Mouse (Mus musculus) MEL-GATA-1-ER (cell line): ENCODE results near the gene Cask.

Experiments
- DNase-seq: peaks from one replicate; pipeline ENCODE4 v3.0.0-alpha.2; 2012; ENCODE audit warnings: low read depth; ENCODE audit errors: extremely low read depth

Cask gene

DNA sequence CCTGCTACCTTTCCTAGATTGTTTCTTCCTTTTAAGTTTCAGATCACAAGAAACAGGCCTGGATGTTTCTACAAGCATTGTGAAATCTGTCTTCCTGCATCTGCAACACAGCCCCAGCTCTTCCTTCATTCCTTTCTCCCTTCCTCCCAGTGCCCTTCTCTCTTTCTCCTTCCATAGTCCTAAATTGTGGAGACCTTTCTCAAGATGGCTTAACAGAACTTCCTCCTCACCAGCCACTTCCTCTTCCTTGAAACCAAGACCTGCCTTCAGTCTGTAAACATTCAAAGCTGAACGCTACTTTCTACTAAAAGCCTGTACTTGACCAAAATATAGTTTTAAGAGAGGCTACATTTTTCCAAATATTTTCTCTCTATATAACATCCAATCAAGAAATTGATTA is 214.8 kb downstream of the Cask start:
- DNase-seq: no peak

DNA sequence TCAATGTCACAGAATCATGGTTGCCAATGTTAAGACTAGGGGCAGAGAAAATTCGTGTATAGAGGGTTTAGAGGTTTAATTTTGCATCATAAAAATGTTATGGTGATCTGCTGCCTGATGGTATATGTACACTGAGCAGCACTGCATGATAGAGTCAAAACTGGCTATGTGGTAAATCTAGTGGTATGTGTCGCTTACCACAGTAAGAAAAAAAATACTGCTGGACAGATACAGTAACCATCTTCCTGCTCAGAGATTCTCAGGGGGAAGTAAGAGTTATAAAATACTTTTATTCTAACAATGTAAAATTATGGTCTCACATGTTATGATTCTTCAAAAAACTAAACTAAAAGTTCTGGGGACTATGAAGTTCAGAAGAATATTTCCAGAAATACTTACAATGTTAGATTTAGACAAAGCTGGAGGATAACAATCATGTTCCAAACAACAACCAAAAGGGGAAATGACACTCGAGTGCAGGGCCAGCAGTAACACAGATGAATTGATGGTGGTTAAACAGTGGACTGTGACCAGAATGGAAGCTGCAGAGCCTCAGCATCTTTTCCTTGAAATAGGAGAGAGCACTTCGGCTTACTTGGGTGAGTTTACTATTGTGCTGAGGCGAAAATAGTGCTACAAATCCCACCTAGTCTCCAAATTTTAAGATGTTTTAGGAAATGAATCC is 219.4 kb downstream of the Cask start, which contains the start of gene Gpr34:
Gpr34 (plus strand) TSS at position 491 of the 685 bp plus-strand sequence.
- DNase-seq: no peak

- no peak for DNase-seq
Measured at GRCm38 (mm10) chrX:13622654-13623053, 228.5 kb downstream of the Cask start.

- no peak for DNase-seq
Measured at GRCm38 (mm10) chrX:13621473-13621872, 229.7 kb downstream of the Cask start.

GRCm38 (mm10) chrX:13618476-13618875 is 232.7 kb downstream of the Cask start:
- DNase-seq: no peak

DNA sequence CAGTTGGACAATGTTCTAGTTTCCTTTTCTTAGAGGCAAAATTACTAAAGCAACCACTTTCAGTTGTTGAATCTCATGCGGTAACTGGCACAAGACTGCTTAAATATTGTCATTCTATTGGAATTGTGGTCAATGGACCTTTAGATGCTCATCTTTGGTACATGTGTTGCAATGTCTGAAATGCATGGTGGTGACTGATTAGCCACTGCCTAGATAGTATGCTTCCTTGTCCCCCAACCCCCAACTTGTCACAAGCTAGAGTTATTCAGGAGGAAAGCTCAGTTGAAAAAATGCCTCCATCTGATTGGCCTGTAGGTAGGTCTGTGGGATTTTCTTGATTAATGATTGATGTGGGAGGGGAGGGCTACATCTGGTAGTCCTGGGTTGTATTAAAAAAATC is 233.9 kb downstream of the Cask start:
- DNase-seq: no peak

DNA sequence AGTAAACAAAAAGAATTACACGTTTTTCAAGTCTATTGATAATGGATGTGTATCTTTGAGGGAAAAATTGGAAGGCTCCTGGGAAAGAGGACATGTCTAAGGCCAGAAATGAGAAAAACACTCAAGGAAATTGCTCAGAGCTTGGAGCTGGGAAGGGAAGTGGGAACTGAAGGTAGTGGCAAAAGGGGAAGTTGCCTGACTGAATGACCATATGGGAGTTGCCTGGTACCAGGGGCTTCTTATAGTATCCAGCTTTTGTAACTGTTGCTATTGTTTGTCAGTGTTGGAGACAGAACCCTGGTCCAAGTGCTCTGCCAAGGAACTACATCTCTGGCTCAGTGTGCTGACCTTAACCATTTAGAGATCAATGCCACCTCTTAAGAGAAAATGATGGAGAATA is 234.4 kb downstream of the Cask start:
- DNase-seq: peak; percentile 18

GRCm38 (mm10) chrX:13612115-13612514 is 239.1 kb downstream of the Cask start:
- DNase-seq: no peak

DNA sequence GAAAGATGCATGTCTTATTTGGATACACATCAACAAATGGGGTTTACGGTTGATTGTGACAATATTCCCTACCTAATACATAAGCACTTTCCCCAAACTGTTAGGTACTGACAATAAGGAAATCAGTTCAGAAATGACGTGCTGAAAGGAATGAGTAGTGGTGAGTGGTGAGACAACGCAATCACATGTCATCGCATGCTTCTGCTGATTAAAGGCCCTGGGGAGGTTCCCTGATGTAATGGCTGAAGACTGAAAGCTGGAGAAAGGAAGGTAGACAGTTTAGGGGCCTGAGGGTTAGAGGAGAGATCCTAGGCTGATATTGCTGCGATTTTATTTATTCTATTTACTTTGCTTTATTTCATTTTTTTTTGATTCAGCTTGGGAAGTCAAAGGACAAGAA is 240.1 kb downstream of the Cask start:
- no peak for DNase-seq

GRCm38 (mm10) chrX:13607752-13608151 is 243.4 kb downstream of the Cask start:
- no peak for DNase-seq

DNA sequence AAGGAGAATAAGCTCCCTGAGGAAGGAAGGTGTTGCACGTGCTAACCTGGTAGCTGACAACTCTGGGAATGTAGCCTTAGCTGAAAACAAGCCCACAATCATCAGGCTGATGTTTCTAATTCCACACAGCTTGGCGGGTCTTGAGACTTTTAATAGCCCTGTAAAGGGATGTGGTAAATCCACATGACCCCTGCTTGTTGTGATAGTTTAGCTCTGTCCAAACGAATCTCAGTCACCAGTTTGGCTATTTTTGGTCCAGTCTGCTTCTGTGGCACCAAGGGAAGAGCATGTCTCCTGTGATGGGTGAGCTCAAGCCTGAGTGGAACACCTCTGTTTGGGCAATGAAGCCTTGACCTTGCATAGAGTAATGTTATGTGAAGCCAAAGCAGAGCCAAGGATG is 244.4 kb downstream of the Cask start:
- no peak for DNase-seq

DNA sequence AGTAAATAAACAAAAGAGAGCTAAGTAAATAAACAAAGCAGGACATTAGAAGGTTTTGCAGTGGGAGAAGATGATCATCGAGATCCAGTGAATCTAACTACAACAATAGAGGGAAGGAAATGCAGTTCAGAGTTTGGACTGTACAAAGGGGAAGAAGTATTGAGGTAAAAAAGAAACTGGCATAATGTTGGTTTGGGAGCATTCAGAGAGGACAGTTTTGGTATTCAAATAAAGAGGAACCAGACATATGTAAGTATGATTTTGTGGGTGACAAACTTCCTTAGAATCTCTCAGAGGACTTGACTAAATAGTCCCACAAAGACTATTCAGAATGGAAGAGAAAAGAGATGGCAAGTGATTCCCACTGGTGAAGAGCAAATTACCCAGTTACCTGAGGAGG is 251.2 kb downstream of the Cask start:
- no peak for DNase-seq

DNA sequence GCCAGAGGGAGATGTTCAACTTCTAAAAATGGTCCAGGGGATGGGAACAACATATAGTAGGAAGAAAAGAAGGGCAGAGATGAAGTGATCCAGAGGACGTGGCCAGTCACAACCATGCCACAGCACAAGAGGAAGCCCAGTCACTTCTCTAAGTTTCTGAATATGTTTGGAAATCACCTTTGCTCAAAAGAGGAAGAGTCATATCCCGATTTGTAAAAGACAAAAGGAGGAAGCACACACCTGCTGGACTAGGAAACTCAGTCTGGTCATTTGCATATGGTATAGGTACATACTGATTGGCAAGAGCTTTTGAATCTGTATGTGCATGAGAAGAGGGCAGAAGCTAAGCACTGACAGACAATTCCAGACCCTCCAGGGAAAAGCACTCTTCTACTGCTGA is 251.8 kb downstream of the Cask start:
- DNase-seq: no peak

- no peak for DNase-seq
Measured at GRCm38 (mm10) chrX:13577647-13578046, 273.5 kb downstream of the Cask start.

- no peak for DNase-seq
Measured at GRCm38 (mm10) chrX:13576606-13577005, 274.6 kb downstream of the Cask start.

DNA sequence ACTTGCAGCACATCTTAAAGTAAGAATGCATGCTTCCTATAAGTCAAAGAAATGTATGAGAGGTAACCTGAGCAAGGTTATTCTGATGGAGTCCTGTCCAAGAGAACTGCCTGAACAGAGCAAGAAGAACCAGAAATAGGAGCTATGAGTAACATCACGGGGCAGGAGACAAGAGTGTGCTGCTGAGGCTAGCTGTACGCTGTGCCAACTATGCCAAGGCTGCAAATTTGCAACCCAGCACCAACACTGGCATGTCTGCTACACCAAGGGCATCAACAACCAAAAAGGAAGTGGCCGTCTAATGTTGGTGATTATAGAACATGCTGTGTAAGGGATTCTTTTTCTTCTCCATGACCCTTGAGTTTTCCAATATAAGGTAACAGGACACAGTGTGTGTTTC is 276.3 kb downstream of the Cask start:
- no peak for DNase-seq

GRCm38 (mm10) chrX:13574298-13574697 is 276.9 kb downstream of the Cask start:
- DNase-seq: no peak

DNA sequence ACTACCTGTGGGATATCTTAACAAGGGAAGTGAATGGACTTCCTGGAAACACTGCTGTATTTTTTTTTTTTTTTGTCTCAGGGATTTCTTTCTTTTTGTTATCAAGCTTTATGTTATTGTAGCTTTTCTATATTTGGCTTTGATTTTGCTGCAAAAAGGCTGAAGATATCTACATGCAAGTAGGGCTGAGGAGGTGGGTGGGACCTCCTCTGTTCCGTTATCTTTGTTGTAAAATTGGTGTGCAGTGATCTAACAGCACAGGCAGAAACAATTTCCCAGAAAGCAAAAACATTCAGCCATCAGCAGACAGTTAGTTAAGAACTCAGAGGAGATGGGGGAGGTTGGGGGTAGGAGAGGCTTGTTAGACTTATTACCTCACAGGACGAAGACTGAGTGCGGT is 296.7 kb downstream of the Cask start:
- no peak for DNase-seq

DNA sequence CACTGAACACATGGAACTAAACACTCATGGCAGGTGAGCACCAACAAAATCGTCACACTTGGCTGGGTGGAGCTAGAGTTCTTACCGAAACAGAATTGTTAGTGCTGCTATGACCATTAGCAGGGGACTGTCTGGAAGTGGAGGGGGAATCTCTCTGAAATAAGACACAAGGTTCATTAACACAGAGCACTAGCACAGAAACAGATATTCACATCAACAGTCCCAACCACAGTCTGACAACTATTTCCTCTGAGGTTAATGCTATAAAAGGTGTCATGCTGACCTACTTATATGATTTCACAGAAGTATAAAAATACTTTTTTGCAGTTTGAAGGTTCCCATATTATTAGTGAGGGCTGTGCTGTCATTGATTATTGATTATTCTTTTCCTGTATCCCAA is 298.9 kb downstream of the Cask start:
- no peak for DNase-seq

GRCm38 (mm10) chrX:13551566-13551965 is 299.6 kb downstream of the Cask start:
- no peak for DNase-seq

GRCm38 (mm10) chrX:13549100-13549499 is 302.1 kb downstream of the Cask start:
- no peak for DNase-seq

DNA sequence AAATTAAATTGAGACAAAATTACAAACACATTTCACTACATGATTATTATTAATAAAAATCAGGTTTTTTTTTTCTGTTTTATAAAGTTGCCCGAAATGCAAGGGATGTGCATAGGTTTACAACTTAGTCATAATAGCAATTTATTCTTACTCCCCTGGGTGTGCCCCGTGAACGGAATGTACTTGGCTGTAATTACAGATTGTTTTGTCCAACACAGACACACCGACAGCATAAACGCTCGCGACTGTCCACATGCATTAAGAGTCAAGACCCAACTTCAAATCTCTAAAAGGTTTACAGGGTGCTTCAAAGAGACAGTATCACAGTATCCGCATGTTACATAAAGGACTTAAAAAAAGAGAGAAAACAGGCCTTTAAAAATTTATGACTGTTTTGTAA is 329.9 kb downstream of the Cask start:
- no peak for DNase-seq

DNA sequence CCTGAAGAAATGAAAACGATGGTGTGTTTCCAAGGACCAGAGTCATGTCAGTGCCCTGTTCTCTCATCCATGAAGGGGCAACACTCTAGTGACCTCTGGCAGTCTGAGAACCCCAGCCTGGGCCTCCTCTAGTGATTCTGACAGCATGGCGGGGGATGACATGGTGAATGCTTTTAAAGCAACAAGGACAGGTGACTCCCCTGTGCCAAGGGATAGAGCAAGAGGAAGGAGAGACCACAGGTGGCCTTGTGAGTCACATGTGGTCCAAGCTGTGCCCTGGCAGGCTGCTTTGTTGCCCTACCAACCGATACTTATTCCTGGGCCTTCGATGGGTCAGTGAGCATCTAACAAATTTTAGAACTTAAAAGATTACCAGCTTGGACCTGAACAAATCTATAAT is 330.6 kb downstream of the Cask start:
- no peak for DNase-seq

DNA sequence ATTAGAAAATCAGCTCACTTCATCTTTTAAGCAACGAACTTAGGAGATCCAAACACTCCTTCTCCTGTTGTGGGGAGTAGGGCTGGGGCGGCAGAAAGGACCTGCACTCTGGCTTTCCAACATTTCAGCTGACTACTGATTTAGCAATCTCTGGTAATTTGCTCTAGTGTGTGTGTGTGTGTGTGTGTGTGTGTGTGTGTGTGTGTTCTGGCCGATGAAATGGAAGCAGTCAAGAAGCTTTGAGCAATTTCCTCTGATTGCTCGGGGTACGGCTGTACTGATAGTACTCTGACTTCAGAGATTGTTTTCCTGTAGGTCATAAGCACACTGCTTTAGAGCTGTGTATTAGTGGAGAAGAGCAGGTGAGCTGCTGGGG is 331.8 kb downstream of the Cask start:
- no peak for DNase-seq
